Comparison of ENCODE assay signal across 31 mouse cellular contexts in genomic region chr8:108780766-108781165, GRCm38 (mm10).
A peak's percentile ranks its signal among the peaks of the same experiment; 100 is the strongest.
DNase-seq lines count a peak whose midpoint lies in the region; ATAC-seq and TF ChIP-seq lines count a peak whose summit lies in the region.
"Had no signal": no experiment of that assay in that cellular context is flagged by ENCODE, and none has a peak within 500 bp of the region (broad histone marks: within the 10 kb centered on the region; RNA-seq: fewer than 3 reads in every experiment).

No protein-coding gene starts in this region.

- no peak overlapping the region for H3K4me2 ChIP-seq in lung, embryonic 14.5 days
- H3K4me2 ChIP-seq: embryonic facial prominence, embryonic 13.5 days; forebrain, embryonic 12.5 days; forebrain, embryonic 15.5 days; heart, embryonic 13.5 days; hindbrain, embryonic 13.5 days; intestine, embryonic 15.5 days had no signal

- H3K36me3 ChIP-seq in lung, embryonic 14.5 days (ENCODE audit: insufficient read depth) = no peaks in the 10 kb centered on the region
- H3K36me3 ChIP-seq: embryonic facial prominence, embryonic 10.5 days; embryonic facial prominence, embryonic 13.5 days; forebrain, embryonic 12.5 days; forebrain, embryonic 15.5 days; G1E; heart, embryonic 10.5 days; heart, embryonic 13.5 days; hindbrain, embryonic 10.5 days; hindbrain, embryonic 13.5 days; intestine, embryonic 15.5 days had no signal

- TF ChIP-seq POLR2A in lung, adult 2 months (IDR thresholded peaks at IDR 0.05; ENCODE audit: borderline replicate concordance, extremely low read depth, low read depth, low read length) = no peak

- DNase-seq in adrenal gland, adult (ENCODE audit: inconsistent age in 2 of 2, low spot score in 1 of 2) = peak; percentile 63 to 81
- DNase-seq in adrenal gland, postnatal 4 days (ENCODE audit: low spot score in 2 of 2) = no peak
- peak; percentile 41 for DNase-seq in adrenal gland, postnatal 14 days
- DNase-seq in adrenal gland, postnatal 10 days = no peak
- DNase-seq in lung, embryonic 14.5 days = no peak
- DNase-seq in lung, adult 2 months = no peak
- peak; percentile 42 to 64 for DNase-seq in adrenal gland, postnatal 36 days
- DNase-seq in cerebellum, adult 8-10 months = no peak
- DNase-seq: B cell, adult 2 months; cerebellum, adult 11 months; cerebellum, adult 2 months; cerebellum, postnatal 10 days; cerebellum, postnatal 36 days; embryo, embryonic 11 days; gastrocnemius, postnatal 10 days; gastrocnemius, postnatal 36 days; kidney, adult 11 months had no signal

- no peaks in the 10 kb centered on the region for H3K9me3 ChIP-seq in lung, embryonic 14.5 days (ENCODE audit: low read depth, low read length)
- H3K9me3 ChIP-seq: embryonic facial prominence, embryonic 10.5 days; embryonic facial prominence, embryonic 13.5 days; forebrain, embryonic 12.5 days; forebrain, embryonic 15.5 days; heart, embryonic 10.5 days; heart, embryonic 13.5 days; hindbrain, embryonic 10.5 days; hindbrain, embryonic 13.5 days; intestine, embryonic 15.5 days had no signal

- H3K9ac ChIP-seq in lung, embryonic 14.5 days = no peak overlapping the region
- H3K9ac ChIP-seq: embryonic facial prominence, embryonic 13.5 days; forebrain, embryonic 12.5 days; forebrain, embryonic 15.5 days; heart, embryonic 13.5 days; hindbrain, embryonic 13.5 days; intestine, embryonic 15.5 days had no signal

- 83% methylated on average over 6 of the region's 6 CpGs for WGBS in lung, embryonic 14.5 days
- 63% methylated on average over 6 of the region's 6 CpGs for WGBS in lung, adult 2 months

- no peak for TF ChIP-seq CTCF in lung, embryonic 14.5 days (IDR thresholded peaks at IDR 0.05; ENCODE audit: low read depth)
- TF ChIP-seq CTCF in lung, adult 2 months (IDR thresholded peaks at IDR 0.05; ENCODE audit: insufficient read depth, low read length) = no peak

- peaks cover 11% of the 10 kb centered on the region for H3K4me1 ChIP-seq in lung, embryonic 14.5 days (ENCODE audit: insufficient read depth)
- H3K4me1 ChIP-seq in lung, adult 2 months (ENCODE audit: control insufficient read depth, insufficient read depth, low read length) = no peaks in the 10 kb centered on the region; the same call in 1 of the 2 replicates
- H3K4me1 ChIP-seq: forebrain, embryonic 15.5 days had no signal

- no peaks in the 10 kb centered on the region for H3K27me3 ChIP-seq in lung, embryonic 14.5 days (ENCODE audit: insufficient read depth, low read length)
- H3K27me3 ChIP-seq: CH12.LX; embryonic facial prominence, embryonic 13.5 days; heart, embryonic 13.5 days; intestine, embryonic 15.5 days had no signal

- no peak overlapping the region for H3K4me3 ChIP-seq in lung, embryonic 14.5 days (ENCODE audit: low read depth, low read length)
- H3K4me3 ChIP-seq in lung, adult 2 months (replicated peaks; ENCODE audit: extremely low read depth, low read depth, low read length) = no peak overlapping the region
- H3K4me3 ChIP-seq: embryonic facial prominence, embryonic 10.5 days; embryonic facial prominence, embryonic 13.5 days; erythroblast, embryonic 14.5 days; forebrain, embryonic 12.5 days; forebrain, embryonic 15.5 days; heart, adult 2 months; heart, embryonic 10.5 days; heart, embryonic 13.5 days; hindbrain, embryonic 10.5 days; hindbrain, embryonic 13.5 days; intestine, embryonic 15.5 days had no signal

- no peak for ATAC-seq in lung, embryonic 14.5 days (ENCODE audit: insufficient read depth)
- ATAC-seq: forebrain, embryonic 15.5 days; hindbrain, embryonic 16.5 days; intestine, embryonic 15.5 days had no signal

- peak overlapping the region; percentile 30; the same call in 1 of the 2 replicates for H3K27ac ChIP-seq in lung, embryonic 14.5 days (ENCODE audit: low read depth)
- H3K27ac ChIP-seq: embryonic facial prominence, embryonic 10.5 days; embryonic facial prominence, embryonic 13.5 days; forebrain, embryonic 12.5 days; forebrain, embryonic 15.5 days; heart, embryonic 10.5 days; heart, embryonic 13.5 days; hindbrain, embryonic 10.5 days; hindbrain, embryonic 13.5 days; intestine, embryonic 15.5 days had no signal

Comparison
In these comparisons a context has a peak if more than half of its experiments do, and no peak if none do; other contexts are left out.
1. DNase-seq: peak in adrenal gland, adult (2 of 2), adrenal gland, postnatal 14 days (single experiment) and adrenal gland, postnatal 36 days (2 of 2); none in adrenal gland, postnatal 4 days (0 of 2), adrenal gland, postnatal 10 days (single experiment), lung, embryonic 14.5 days (single experiment), lung, adult 2 months (single experiment) and cerebellum, adult 8-10 months (single experiment).